Mouse (Mus musculus): Measurements from ENCODE around the gene Exph5.

- TF ChIP-seq CTCF (IDR thresholded peaks at IDR 0.05) (no peak), EP300 (IDR thresholded peaks at IDR 0.05) (no peak)
Observed at GRCm38 (mm10) chr9:53321683-53322082, 20.2 kb downstream of the Exph5 start.
